Mouse (Mus musculus) heart, adult 8-10 months (tissue): ENCODE data around the gene Prkch. TPM values are rescaled to one million over a fixed set of nuclear protein-coding genes. Genes with fewer than 3 reads are reported as not detected.

ENCODE experiments used
- DNase-seq: peaks from one replicate; pipeline ENCODE4 v3.0.0; 2022; ENCODE audit warnings: low spot score
- total RNA-seq, 4 experiments: library from RNA; stranded (reverse); gene quantifications; 2 replicates each; pipeline ENCODE4 v1.2.4; 2022

Gene Prkch
- total RNA-seq, 4 experiments from 2014 or later = 14.1 to 19.8 (median 15.4) TPM

GRCm38 (mm10) chr12:73794151-73794883, 209.7 kb downstream of the Prkch start:
- peak; percentile 87 for DNase-seq

GRCm38 (mm10) chr12:73799671-73800070, 215.1 kb downstream of the Prkch start:
- no peak for DNase-seq

GRCm38 (mm10) chr12:73800886-73801285, 216.3 kb downstream of the Prkch start:
- peak; percentile 67 for DNase-seq

GRCm38 (mm10) chr12:73801845-73802244, 217.2 kb downstream of the Prkch start:
- DNase-seq = no peak

GRCm38 (mm10) chr12:73802379-73803057, 217.9 kb downstream of the Prkch start:
- no peak for DNase-seq

GRCm38 (mm10) chr12:73803946-73804345, 219.3 kb downstream of the Prkch start:
- DNase-seq = no peak

GRCm38 (mm10) chr12:73805541-73805940, 220.9 kb downstream of the Prkch start:
- no peak for DNase-seq

- DNase-seq = no peak
Observed at GRCm38 (mm10) chr12:73806003-73806402, 221.4 kb downstream of the Prkch start.

- DNase-seq = peak; percentile 58
Observed at GRCm38 (mm10) chr12:73807228-73807627, 222.6 kb downstream of the Prkch start.

- DNase-seq = peak; percentile 74
Observed at GRCm38 (mm10) chr12:73810041-73810795, 225.6 kb downstream of the Prkch start.

GRCm38 (mm10) chr12:73810903-73811302, 226.3 kb downstream of the Prkch start:
- no peak for DNase-seq

GRCm38 (mm10) chr12:73812198-73812597, 227.6 kb downstream of the Prkch start:
- no peak for DNase-seq

GRCm38 (mm10) chr12:73813016-73813900, 228.7 kb downstream of the Prkch start:
- DNase-seq = no peak

- DNase-seq = no peak
Observed at GRCm38 (mm10) chr12:73814056-73814735, 229.6 kb downstream of the Prkch start.

GRCm38 (mm10) chr12:73814897-73815296, 230.3 kb downstream of the Prkch start:
- DNase-seq = no peak

- DNase-seq = no peak
Observed at GRCm38 (mm10) chr12:73815463-73815862, 230.9 kb downstream of the Prkch start.

GRCm38 (mm10) chr12:73815892-73816291, 231.3 kb downstream of the Prkch start:
- DNase-seq = no peak

GRCm38 (mm10) chr12:73816866-73817265, 232.3 kb downstream of the Prkch start:
- DNase-seq = no peak

GRCm38 (mm10) chr12:73818801-73819200, 234.2 kb downstream of the Prkch start:
- DNase-seq = no peak

GRCm38 (mm10) chr12:73821176-73821575, 236.6 kb downstream of the Prkch start:
- no peak for DNase-seq

GRCm38 (mm10) chr12:73822331-73822730, 237.7 kb downstream of the Prkch start:
- DNase-seq = no peak
